Mouse (Mus musculus): Measurements from ENCODE around the gene Tmem237. TPM values are rescaled to one million over a fixed set of nuclear protein-coding genes. Genes with fewer than 3 reads are reported as not detected.

The Tmem237 gene
- total and polyA plus RNA-seq, 2 experiments from 2014 or later, result 6.6 to 7.6 TPM

GRCm38 (mm10) chr1:59142809-59143208, 22.6 kb upstream of the Tmem237 start:
- ATAC-seq (ENCODE audit: insufficient read depth, low read depth) (no peak), DNase-seq (ENCODE audit: low spot score) (peak; percentile 51)
- H3K4me2 ChIP-seq (ENCODE audit: low read depth, low read length), result no peak overlapping the region
- no peak overlapping the region for H3K27ac ChIP-seq (ENCODE audit: low read depth)
- H3K9ac ChIP-seq (replicated peaks; ENCODE audit: low read depth, low read length), result no peak overlapping the region
- TF ChIP-seq CTCF (IDR thresholded peaks at IDR 0.05; ENCODE audit: low read depth), result peak; percentile 76
- TF ChIP-seq EP300 (IDR thresholded peaks at IDR 0.05; ENCODE audit: low read depth), result no peak
- peaks cover 10% of the 10 kb centered on the region; the same call in 1 of the 2 replicates for H3K27me3 ChIP-seq (ENCODE audit: control insufficient read depth, insufficient read depth, low read length)
- no peaks in the 10 kb centered on the region for H3K9me3 ChIP-seq (replicated peaks; ENCODE audit: control insufficient read depth, low read length)
- no peaks in the 10 kb centered on the region for H3K4me1 ChIP-seq (ENCODE audit: control insufficient read depth, insufficient read depth)
- H3K36me3 ChIP-seq (replicated peaks; ENCODE audit: control insufficient read depth, insufficient read depth, low read length), result no peaks in the 10 kb centered on the region
- H3K4me3 ChIP-seq (ENCODE audit: low read depth, low read length), result no peak overlapping the region

GRCm38 (mm10) chr1:59134419-59134818, 14.2 kb upstream of the Tmem237 start:
- 23% methylated on average over 5 of the region's 5 CpGs for WGBS
- no peak overlapping the region for H3K27ac ChIP-seq (ENCODE audit: low read depth)
- peak; percentile 47; the same call in 1 of the 2 replicates for ATAC-seq (ENCODE audit: insufficient read depth, low read depth)
- no peaks in the 10 kb centered on the region for H3K36me3 ChIP-seq (replicated peaks; ENCODE audit: control insufficient read depth, insufficient read depth, low read length)
- DNase-seq (ENCODE audit: low spot score), result peak; percentile 55
- peak overlapping the region; percentile 12; the same call in 1 of the 2 replicates for H3K4me2 ChIP-seq (ENCODE audit: low read depth, low read length)
- H3K4me1 ChIP-seq (ENCODE audit: control insufficient read depth, insufficient read depth), result peaks cover 5% of the 10 kb centered on the region
- H3K4me3 ChIP-seq (ENCODE audit: low read depth, low read length), result no peak overlapping the region
- TF ChIP-seq EP300 (IDR thresholded peaks at IDR 0.05; ENCODE audit: low read depth) (no peak), CTCF (IDR thresholded peaks at IDR 0.05; ENCODE audit: low read depth) (no peak)
- H3K27me3 ChIP-seq (ENCODE audit: control insufficient read depth, insufficient read depth, low read length), result peaks cover 33% of the 10 kb centered on the region
- no peaks in the 10 kb centered on the region for H3K9me3 ChIP-seq (replicated peaks; ENCODE audit: control insufficient read depth, low read length)
- no peak overlapping the region for H3K9ac ChIP-seq (replicated peaks; ENCODE audit: low read depth, low read length)

GRCm38 (mm10) chr1:59128879-59129278, 8.7 kb upstream of the Tmem237 start:
- ATAC-seq (ENCODE audit: insufficient read depth, low read depth), result no peak

GRCm38 (mm10) chr1:59125558-59125957, 5.3 kb upstream of the Tmem237 start:
- Histone ChIP-seq H3K4me2 (ENCODE audit: low read depth, low read length) (no peak overlapping the region), H3K9ac (replicated peaks; ENCODE audit: low read depth, low read length) (no peak overlapping the region), H3K4me1 (ENCODE audit: control insufficient read depth, insufficient read depth) (no peaks in the 10 kb centered on the region), H3K27me3 (ENCODE audit: control insufficient read depth, insufficient read depth, low read length) (peaks cover 29% of the 10 kb centered on the region), H3K9me3 (replicated peaks; ENCODE audit: control insufficient read depth, low read length) (no peaks in the 10 kb centered on the region), H3K36me3 (replicated peaks; ENCODE audit: control insufficient read depth, insufficient read depth, low read length) (no peaks in the 10 kb centered on the region), H3K27ac (ENCODE audit: low read depth) (no peak overlapping the region), H3K4me3 (ENCODE audit: low read depth, low read length) (no peak overlapping the region)
- TF ChIP-seq CTCF (IDR thresholded peaks at IDR 0.05; ENCODE audit: low read depth), result no peak
- no peak for TF ChIP-seq EP300 (IDR thresholded peaks at IDR 0.05; ENCODE audit: low read depth)
- DNase-seq (ENCODE audit: low spot score), result no peak
- WGBS, result 61% methylated on average over 5 of the region's 5 CpGs
- ATAC-seq (ENCODE audit: insufficient read depth, low read depth), result no peak

More at GRCm38 (mm10) chr1:59128879-59129278, 8.7 kb upstream of the Tmem237 start:
- Histone ChIP-seq H3K4me1 (ENCODE audit: control insufficient read depth, insufficient read depth) (peaks cover 2% of the 10 kb centered on the region), H3K9me3 (replicated peaks; ENCODE audit: control insufficient read depth, low read length) (no peaks in the 10 kb centered on the region), H3K27me3 (ENCODE audit: control insufficient read depth, insufficient read depth, low read length) (peaks cover 42% of the 10 kb centered on the region), H3K4me3 (ENCODE audit: low read depth, low read length) (no peak overlapping the region), H3K36me3 (replicated peaks; ENCODE audit: control insufficient read depth, insufficient read depth, low read length) (no peaks in the 10 kb centered on the region), H3K4me2 (ENCODE audit: low read depth, low read length) (no peak overlapping the region), H3K27ac (ENCODE audit: low read depth) (no peak overlapping the region), H3K9ac (replicated peaks; ENCODE audit: low read depth, low read length) (no peak overlapping the region)
- no peak for TF ChIP-seq CTCF (IDR thresholded peaks at IDR 0.05; ENCODE audit: low read depth)
- TF ChIP-seq EP300 (IDR thresholded peaks at IDR 0.05; ENCODE audit: low read depth), result no peak
- WGBS, result 65% methylated on average over 7 of the region's 7 CpGs
- DNase-seq (ENCODE audit: low spot score), result no peak

- 76% methylated on average over 8 of the region's 8 CpGs for WGBS
- ATAC-seq (ENCODE audit: insufficient read depth, low read depth) (no peak), DNase-seq (ENCODE audit: low spot score) (no peak)
- Histone ChIP-seq H3K9me3 (replicated peaks; ENCODE audit: control insufficient read depth, low read length) (no peaks in the 10 kb centered on the region), H3K27ac (ENCODE audit: low read depth) (no peak overlapping the region), H3K27me3 (ENCODE audit: control insufficient read depth, insufficient read depth, low read length) (no peaks in the 10 kb centered on the region), H3K4me2 (ENCODE audit: low read depth, low read length) (no peak overlapping the region), H3K36me3 (replicated peaks; ENCODE audit: control insufficient read depth, insufficient read depth, low read length) (peaks cover 18% of the 10 kb centered on the region; the same call in 1 of the 2 replicates), H3K4me1 (ENCODE audit: control insufficient read depth, insufficient read depth) (no peaks in the 10 kb centered on the region), H3K9ac (replicated peaks; ENCODE audit: low read depth, low read length) (no peak overlapping the region), H3K4me3 (ENCODE audit: low read depth, low read length) (no peak overlapping the region)
- TF ChIP-seq EP300 (IDR thresholded peaks at IDR 0.05; ENCODE audit: low read depth), result no peak
- no peak for TF ChIP-seq CTCF (IDR thresholded peaks at IDR 0.05; ENCODE audit: low read depth)
Measured at GRCm38 (mm10) chr1:59110524-59110923, 9.7 kb downstream of the Tmem237 start.

- H3K9ac ChIP-seq (replicated peaks; ENCODE audit: low read depth, low read length), result no peak overlapping the region
- H3K4me3 ChIP-seq (ENCODE audit: low read depth, low read length), result no peak overlapping the region
- H3K27ac ChIP-seq (ENCODE audit: low read depth), result no peak overlapping the region
- no peak for DNase-seq (ENCODE audit: low spot score)
- peaks cover 9% of the 10 kb centered on the region for H3K36me3 ChIP-seq (replicated peaks; ENCODE audit: control insufficient read depth, insufficient read depth, low read length)
- TF ChIP-seq CTCF (IDR thresholded peaks at IDR 0.05; ENCODE audit: low read depth) (no peak), EP300 (IDR thresholded peaks at IDR 0.05; ENCODE audit: low read depth) (no peak)
- 88% methylated on average over 6 of the region's 6 CpGs for WGBS
- no peaks in the 10 kb centered on the region for H3K27me3 ChIP-seq (ENCODE audit: control insufficient read depth, insufficient read depth, low read length)
- no peaks in the 10 kb centered on the region for H3K4me1 ChIP-seq (ENCODE audit: control insufficient read depth, insufficient read depth)
- no peaks in the 10 kb centered on the region for H3K9me3 ChIP-seq (replicated peaks; ENCODE audit: control insufficient read depth, low read length)
- no peak overlapping the region for H3K4me2 ChIP-seq (ENCODE audit: low read depth, low read length)
- no peak for ATAC-seq (ENCODE audit: insufficient read depth, low read depth)
Measured at GRCm38 (mm10) chr1:59102071-59102470, 18.1 kb downstream of the Tmem237 start.

Measured in heart, postnatal 0 days (tissue).